ENCODE assay signal across 11 mouse cellular contexts in the genomic region with DNA sequence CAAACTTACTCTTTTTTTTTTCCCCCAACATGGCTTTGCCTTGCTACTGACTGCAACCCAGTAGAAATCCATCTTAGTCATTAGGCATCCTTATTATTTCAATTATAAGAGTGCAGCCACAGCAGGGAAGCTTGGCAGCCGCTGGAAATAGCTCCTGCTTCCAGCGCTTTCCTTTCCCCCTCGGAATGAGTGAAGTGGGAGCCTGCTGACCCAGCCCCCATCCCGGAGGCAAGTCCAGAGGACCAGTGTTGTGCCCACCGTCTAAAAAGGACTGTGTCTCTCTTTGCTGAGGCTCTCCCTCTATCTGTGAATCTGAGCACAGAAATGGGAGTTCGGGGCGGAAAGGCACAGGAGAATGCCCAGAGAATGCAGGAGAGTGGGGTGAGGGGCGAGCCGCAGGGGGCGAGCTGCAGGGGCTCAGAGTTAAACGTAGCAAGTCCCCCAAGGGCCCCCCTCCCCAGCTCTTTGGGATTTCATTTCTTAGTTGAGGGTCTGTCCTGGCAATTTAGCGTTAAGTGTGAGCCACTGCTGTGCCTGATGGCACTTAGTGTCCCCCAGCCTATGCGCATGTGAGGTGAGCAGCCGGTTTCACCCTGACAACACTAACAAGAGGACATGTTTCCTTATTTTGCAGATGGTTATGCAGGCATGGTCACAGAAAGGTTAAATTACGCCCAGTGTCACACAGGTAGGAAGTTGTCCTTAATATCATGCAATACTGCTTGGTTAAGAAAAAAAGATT.
A peak's percentile ranks its signal among the peaks of the same experiment; 100 is the strongest.
DNase-seq lines count a peak whose midpoint lies in the region; ATAC-seq lines count a peak whose summit lies in the region.
"Had no signal": no experiment of that assay in that cellular context is flagged by ENCODE, and none has a peak within 500 bp of the region (broad histone marks: within the 10 kb centered on the region; RNA-seq: fewer than 3 reads in every experiment).

No protein-coding gene starts in this region.

- no peaks in the 10 kb centered on the region for H3K9me3 ChIP-seq in liver, embryonic 11.5 days (ENCODE audit: control insufficient read depth, low read length)
- no peaks in the 10 kb centered on the region for H3K9me3 ChIP-seq in forebrain, embryonic 13.5 days (replicated peaks)
- H3K9me3 ChIP-seq in limb, embryonic 11.5 days (ENCODE audit: control insufficient read depth, low read length): no peaks in the 10 kb centered on the region

- no peak overlapping the region for H3K27ac ChIP-seq in liver, embryonic 11.5 days (ENCODE audit: low read depth, low read length)
- H3K27ac ChIP-seq in forebrain, embryonic 13.5 days: no peak overlapping the region
- H3K27ac ChIP-seq in limb, embryonic 11.5 days (replicated peaks; ENCODE audit: low read depth, low read length): no peak overlapping the region
- H3K27ac ChIP-seq: liver, embryonic 14.5 days had no signal

- H3K27me3 ChIP-seq in liver, embryonic 11.5 days (replicated peaks; ENCODE audit: control insufficient read depth, insufficient read depth, low read length): peaks cover 19% of the 10 kb centered on the region
- H3K27me3 ChIP-seq in forebrain, embryonic 13.5 days: peaks cover 6% of the 10 kb centered on the region; the same call in 1 of the 2 replicates
- peaks cover 3% of the 10 kb centered on the region; the same call in 1 of the 2 replicates for H3K27me3 ChIP-seq in limb, embryonic 11.5 days (ENCODE audit: control insufficient read depth, insufficient read depth, low read length)

- peaks cover 3% of the 10 kb centered on the region; the same call in 1 of the 2 replicates for H3K4me1 ChIP-seq in liver, embryonic 11.5 days (replicated peaks; ENCODE audit: control insufficient read depth, insufficient read depth, low read length)
- peaks cover 17% of the 10 kb centered on the region for H3K4me1 ChIP-seq in forebrain, embryonic 13.5 days
- H3K4me1 ChIP-seq in limb, embryonic 11.5 days (ENCODE audit: control insufficient read depth, insufficient read depth, low read length): 0 out of 2 replicates have a peak, but pooled peaks cover 5% of the 10 kb centered on the region

- H3K36me3 ChIP-seq in liver, embryonic 11.5 days (ENCODE audit: control insufficient read depth, insufficient read depth, low read length): no peaks in the 10 kb centered on the region
- no peaks in the 10 kb centered on the region for H3K36me3 ChIP-seq in forebrain, embryonic 13.5 days (ENCODE audit: poor library complexity, severe bottlenecking)
- H3K36me3 ChIP-seq in limb, embryonic 11.5 days (ENCODE audit: control insufficient read depth, insufficient read depth, low read length): no peaks in the 10 kb centered on the region

- ATAC-seq in liver, embryonic 11.5 days (replicated peaks; ENCODE audit: low FRiP score): no peak
- ATAC-seq in forebrain, embryonic 13.5 days: 0 out of 2 replicates have a peak, but pooled peaks have one; percentile 41
- ATAC-seq in limb, embryonic 11.5 days (ENCODE audit: insufficient number of reproducible peaks, low FRiP score, low TSS enrichment, low read depth): no peak
- ATAC-seq: Patski had no signal

- no peak overlapping the region for H3K9ac ChIP-seq in liver, embryonic 11.5 days (ENCODE audit: low read depth, low read length)
- no peak overlapping the region for H3K9ac ChIP-seq in forebrain, embryonic 13.5 days
- H3K9ac ChIP-seq in limb, embryonic 11.5 days (ENCODE audit: low read length): 0 out of 2 replicates have a peak overlapping the region, but pooled peaks have one; percentile 9
- H3K9ac ChIP-seq: liver, embryonic 14.5 days had no signal

- no peak overlapping the region for H3K4me3 ChIP-seq in liver, embryonic 11.5 days (ENCODE audit: low read depth, low read length)
- peak overlapping the region; percentile 16; the same call in 1 of the 2 replicates for H3K4me3 ChIP-seq in forebrain, embryonic 13.5 days
- H3K4me3 ChIP-seq in limb, embryonic 11.5 days (ENCODE audit: low read depth, low read length): peak overlapping the region; percentile 12; the same call in 1 of the 2 replicates

- peak overlapping the region; percentile 4; the same call in 1 of the 2 replicates for H3K4me2 ChIP-seq in liver, embryonic 11.5 days
- peak overlapping the region; percentile 48 for H3K4me2 ChIP-seq in forebrain, embryonic 13.5 days
- H3K4me2 ChIP-seq in limb, embryonic 11.5 days (ENCODE audit: low read depth, severe bottlenecking): peak overlapping the region; percentile 31; the same call in 1 of the 2 replicates

- WGBS in liver, embryonic 11.5 days: 15% methylated on average over 15 of the region's 15 CpGs
- WGBS in forebrain, embryonic 13.5 days: 10% methylated on average over 15 of the region's 15 CpGs
- 13% methylated on average over 15 of the region's 15 CpGs for WGBS in limb, embryonic 11.5 days

- no peak for DNase-seq in liver, embryonic 11.5 days (ENCODE audit: low spot score)
- no peak for DNase-seq in liver
- DNase-seq in limb, embryonic 11.5 days (ENCODE audit: low spot score): peak; percentile 37
- peak; percentile 70 for DNase-seq in retina, postnatal 1 day
- DNase-seq in urinary bladder, postnatal 14 days (ENCODE audit: low spot score): no peak
- no peak for DNase-seq in adrenal gland, postnatal 4 days (ENCODE audit: low spot score in 2 of 2)
- DNase-seq: gastrocnemius, postnatal 36 days; right cerebral cortex, postnatal 4 days had no signal

Comparison
In these comparisons a context has a peak if more than half of its experiments do, and no peak if none do; other contexts are left out.
1. DNase-seq: peak in limb, embryonic 11.5 days (single experiment) and retina, postnatal 1 day (single experiment); none in liver, embryonic 11.5 days (single experiment), liver (single experiment), urinary bladder, postnatal 14 days (single experiment) and adrenal gland, postnatal 4 days (0 of 2).
2. Peak in every context shown above with its lines, with median percentiles within 50 percentile points of each other: H3K4me2 ChIP-seq.